Mouse (Mus musculus) bone marrow macrophage, adult 2 months (primary cell): ENCODE measurements around the gene Prkcb.

Experiments used
- CTCF ChIP-seq: IDR thresholded peaks from 2 replicates; pipeline ENCODE4 v1.5.1; 2012; ENCODE audit warnings: low read depth, mild to moderate bottlenecking, low read length, moderate library complexity
- POLR2A ChIP-seq: IDR thresholded peaks from 2 replicates; pipeline ENCODE4 v1.6.1; 2012; ENCODE audit warnings: mild to moderate bottlenecking, low read depth, low read length, borderline replicate concordance

DNA sequence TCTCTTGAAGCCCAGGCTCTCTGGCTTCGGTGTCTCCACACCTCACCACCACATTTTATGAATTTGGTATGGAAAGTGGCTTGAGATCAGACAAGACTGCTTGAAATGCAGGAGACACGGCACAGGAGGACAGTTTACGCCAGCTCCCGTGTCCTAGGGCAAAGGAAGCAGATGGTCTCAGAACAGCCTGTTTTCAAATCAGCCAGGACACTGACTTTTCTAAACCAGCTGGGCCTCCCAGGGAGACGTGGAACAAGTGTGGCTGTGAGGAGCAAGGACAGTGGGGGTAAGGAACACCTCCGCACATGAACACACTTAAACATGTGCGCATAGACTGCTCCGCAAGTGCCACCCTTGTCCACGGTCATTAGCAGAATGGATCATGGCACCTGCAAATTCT is 204.4 kb downstream of the Prkcb start:
- TF ChIP-seq POLR2A = no peak
- TF ChIP-seq CTCF = no peak
